Mouse (Mus musculus) neural tube, embryonic 11.5 days (tissue): ENCODE measurements around the gene Zcchc14. TPM values are rescaled to one million over a fixed set of nuclear protein-coding genes. Genes with fewer than 3 reads are reported as not detected.

Experiments
- ATAC-seq: fragments of 200-750 bp; cut with Nextera tagmentation; 2 replicates; pipeline ENCODE4 v1.8.0; 2017; ENCODE audit warnings: moderate number of reproducible peaks, mild to moderate bottlenecking, moderate TSS enrichment, moderate library complexity; ENCODE audit not compliant: insufficient read depth, low FRiP score, low TSS enrichment
- DNase-seq: peaks from one replicate; pipeline ENCODE4 v3.0.0-alpha.2; 2015; ENCODE audit warnings: low spot score
- H3K27ac ChIP-seq: fragments of 300-500 bp; sonication (generic); 2 replicates; pipeline ENCODE4 v1.5.1; 2014; ENCODE audit warnings: low read depth, mild to moderate bottlenecking, low read length
- H3K27me3 ChIP-seq: fragments of 300-500 bp; sonication (generic); 2 replicates; pipeline ENCODE4 v1.6.1; 2014; ENCODE audit warnings: mild to moderate bottlenecking, low read length, mixed read lengths; ENCODE audit not compliant: control insufficient read depth, insufficient read depth
- H3K36me3 ChIP-seq: fragments of 300-500 bp; sonication (generic); 2 replicates; pipeline ENCODE4 v1.6.1; 2014; ENCODE audit warnings: mild to moderate bottlenecking, low read length, moderate library complexity, mixed read lengths; ENCODE audit not compliant: control insufficient read depth, insufficient read depth
- H3K4me1 ChIP-seq: fragments of 300-500 bp; sonication (generic); 2 replicates; pipeline ENCODE4 v1.6.1; 2014; ENCODE audit warnings: low read length, mixed read lengths; ENCODE audit not compliant: control insufficient read depth, insufficient read depth
- H3K4me2 ChIP-seq: fragments of 300-500 bp; sonication (generic); 2 replicates; pipeline ENCODE4 v1.6.1; 2014; ENCODE audit warnings: low read depth, mild to moderate bottlenecking, moderate library complexity
- H3K4me3 ChIP-seq: fragments of 300-500 bp; sonication (generic); 2 replicates; pipeline ENCODE4 v1.5.1; 2014; ENCODE audit warnings: low read depth, low read length
- H3K9ac ChIP-seq: fragments of 300-500 bp; sonication (generic); 2 replicates; pipeline ENCODE4 v1.6.1; 2014; ENCODE audit warnings: mild to moderate bottlenecking, low read length
- H3K9me3 ChIP-seq: fragments of 300-500 bp; sonication (generic); 2 replicates; pipeline ENCODE4 v1.6.1; 2016; ENCODE audit warnings: low read length; ENCODE audit not compliant: control insufficient read depth
- WGBS: fragments of 180-500 bp; shearing (Covaris S2); extraction: QIAGEN DNeasy Blood & Tissue Kit; methylation state at CpG from one replicate; pipeline ENCODE4 v1.1.7; 2014; 5-methylcytosine and 5-hydroxymethylcytosine counted together
- polyA plus RNA-seq: library from polyadenylated mRNA; unstranded; fragments of >200 nt; fragmentation: Nextera tagmentation; extraction: Ambion mirVana; gene quantifications from 2 replicates; pipeline ENCODE4 v1.2.1, GENCODE M21; 2014

The Zcchc14 gene
- polyA plus RNA-seq, 1 experiment from 2014 or later: 23.3 TPM

DNA sequence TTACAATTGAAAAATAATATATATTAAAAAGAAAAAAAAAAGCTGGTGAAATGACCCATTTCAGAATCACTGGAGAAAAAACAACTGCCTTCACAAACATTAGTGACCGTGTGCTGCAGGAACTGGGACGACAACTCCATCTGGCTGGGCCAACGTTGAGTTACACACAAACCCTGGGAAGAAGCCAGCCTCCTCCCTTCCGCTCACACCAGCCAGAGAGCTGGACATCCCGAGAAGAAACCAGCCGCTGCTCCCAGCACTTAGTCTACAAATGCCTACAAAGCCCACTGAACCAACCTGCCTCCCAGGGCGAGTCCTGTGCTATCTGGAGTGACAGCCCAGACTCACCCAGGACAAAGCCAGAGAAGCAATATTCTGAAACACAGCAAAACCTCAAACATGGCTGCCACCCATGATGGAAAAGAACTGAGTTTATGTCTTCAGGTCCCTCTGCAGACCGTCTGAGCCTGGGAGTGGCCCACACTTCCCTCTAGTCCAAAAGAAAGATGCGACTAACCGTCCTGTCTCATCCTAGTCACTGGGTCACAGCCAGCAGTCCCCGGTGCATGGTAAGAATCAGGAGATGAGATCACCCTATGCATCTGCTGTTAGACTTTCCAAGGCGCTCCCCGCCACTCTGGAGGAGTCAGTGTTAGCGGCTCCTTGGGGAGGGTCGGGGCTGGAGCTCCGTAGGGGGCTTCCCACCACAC lies 90.9 kb downstream of the Zcchc14 start:
- Histone ChIP-seq H3K9me3 (no peaks in the 10 kb centered on the region), H3K4me3 (no peak overlapping the region), H3K27ac (no peak overlapping the region), H3K36me3 (peaks cover 2% of the 10 kb centered on the region), H3K4me1 (0 out of 2 replicates have a peak, but pooled peaks cover 5% of the 10 kb centered on the region), H3K4me2 (no peak overlapping the region), H3K27me3 (no peaks in the 10 kb centered on the region), H3K9ac (no peak overlapping the region)
- ATAC-seq: no peak
- 91% methylated on average over 16 of the region's 16 CpGs for WGBS
- no peak for DNase-seq

DNA sequence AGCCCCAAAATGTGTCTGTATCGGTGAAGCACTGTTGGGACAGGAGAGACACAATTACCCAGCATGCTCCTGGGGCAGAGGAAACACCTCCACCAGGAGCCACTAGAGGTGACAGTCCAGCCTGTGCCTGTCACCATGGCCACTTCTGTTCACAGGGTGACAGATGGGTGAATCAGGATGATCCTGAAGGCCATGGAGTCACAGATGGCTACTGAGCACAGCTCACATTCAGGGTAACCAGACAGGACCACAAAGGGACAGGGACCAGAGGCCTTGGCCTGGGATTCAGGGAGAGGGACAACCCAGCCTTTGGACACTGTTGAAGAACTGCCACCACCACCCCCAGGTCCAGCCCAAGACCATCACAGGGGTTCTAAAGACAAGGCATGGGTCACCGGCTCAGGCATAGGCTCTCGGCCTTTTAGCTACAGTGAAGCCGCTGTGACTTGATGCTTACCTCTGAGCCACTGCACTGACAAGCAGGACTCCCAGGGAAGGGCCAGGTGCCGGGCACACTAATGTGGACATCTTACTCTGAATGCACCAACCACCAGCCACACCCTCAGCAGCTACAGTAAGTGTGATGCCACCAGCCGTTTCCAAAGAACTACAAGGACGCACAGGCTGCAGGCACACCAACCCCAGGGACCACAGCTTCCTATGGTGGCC lies 92.1 kb downstream of the Zcchc14 start:
- H3K4me3 ChIP-seq: no peak overlapping the region
- no peaks in the 10 kb centered on the region for H3K9me3 ChIP-seq
- no peaks in the 10 kb centered on the region for H3K27me3 ChIP-seq
- H3K27ac ChIP-seq: no peak overlapping the region
- WGBS: 93% methylated on average over 7 of the region's 7 CpGs
- no peak for DNase-seq
- H3K9ac ChIP-seq: no peak overlapping the region
- H3K4me2 ChIP-seq: no peak overlapping the region
- no peaks in the 10 kb centered on the region; the same call in none of the 2 replicates for H3K36me3 ChIP-seq
- H3K4me1 ChIP-seq: 0 out of 2 replicates have a peak, but pooled peaks cover 5% of the 10 kb centered on the region
- no peak for ATAC-seq

DNA sequence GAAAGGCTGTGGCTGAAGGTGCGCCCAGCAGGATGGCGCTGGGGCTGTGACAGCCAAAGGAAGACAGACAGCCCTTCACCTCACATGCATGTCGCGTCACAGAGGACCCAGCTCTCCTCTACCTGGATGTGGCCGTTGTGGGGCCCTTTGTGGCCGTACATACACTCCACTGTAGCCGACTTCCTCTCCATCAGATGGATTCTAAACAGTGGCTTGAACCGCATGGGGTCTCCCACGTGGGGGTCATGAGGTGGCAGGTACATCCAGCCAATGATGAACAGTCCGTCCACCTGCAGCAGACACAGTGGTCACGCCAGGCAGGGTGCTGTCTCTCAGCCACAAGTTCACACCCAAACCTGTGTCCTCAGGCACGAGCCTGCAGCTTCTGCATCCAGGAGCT lies 92.9 kb downstream of the Zcchc14 start:
- Histone ChIP-seq H3K4me1 (0 out of 2 replicates have a peak, but pooled peaks cover 5% of the 10 kb centered on the region), H3K4me2 (no peak overlapping the region), H3K27ac (no peak overlapping the region), H3K9me3 (no peaks in the 10 kb centered on the region), H3K9ac (no peak overlapping the region), H3K4me3 (no peak overlapping the region), H3K27me3 (no peaks in the 10 kb centered on the region), H3K36me3 (no peaks in the 10 kb centered on the region; the same call in 1 of the 2 replicates)
- no peak for ATAC-seq
- 92% methylated on average over 12 of the region's 12 CpGs for WGBS
- no peak for DNase-seq

DNA sequence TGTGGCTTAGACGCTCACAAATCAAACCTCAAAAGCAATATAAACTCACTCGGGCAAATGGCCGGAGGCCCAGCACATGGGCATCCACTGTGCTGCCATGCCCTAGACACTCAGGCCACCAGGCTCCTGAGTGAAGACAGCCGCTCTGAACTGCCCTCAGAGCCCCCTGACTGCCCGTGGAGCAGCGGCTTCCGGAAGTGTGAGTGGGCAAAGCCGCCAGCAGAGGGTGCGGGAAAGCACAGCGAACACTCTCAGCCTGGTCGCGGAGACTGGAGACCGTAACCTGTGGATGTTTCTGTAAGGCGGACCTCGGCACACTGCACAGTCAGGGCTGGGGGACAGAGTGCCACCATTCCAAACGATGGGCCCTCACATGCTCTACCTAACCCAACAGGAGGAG lies 94.2 kb downstream of the Zcchc14 start:
- peaks cover 3% of the 10 kb centered on the region; the same call in 1 of the 2 replicates for H3K36me3 ChIP-seq
- DNase-seq (no peak), ATAC-seq (no peak)

DNA sequence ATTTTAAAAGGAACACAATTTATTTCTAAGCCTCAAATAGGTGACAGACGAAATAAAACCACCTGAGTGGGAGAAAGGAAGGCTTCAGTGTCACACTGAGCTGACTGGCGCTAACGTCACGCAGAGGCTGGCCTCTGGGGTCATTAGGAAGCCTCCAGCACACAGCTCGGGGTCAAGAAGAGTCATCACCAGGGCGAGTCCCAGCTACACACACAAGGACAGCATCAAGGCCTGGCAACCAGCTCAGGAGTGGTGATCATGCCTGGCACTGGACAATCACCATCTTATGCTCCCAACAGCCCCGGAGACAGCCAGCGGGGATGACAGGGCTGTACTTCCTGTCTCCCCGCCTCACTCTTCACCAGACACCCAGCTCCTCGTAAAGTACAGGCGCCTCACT lies 95.0 kb downstream of the Zcchc14 start:
- WGBS: 86% methylated on average over 11 of the region's 11 CpGs
- ATAC-seq: no peak
- peaks cover 5% of the 10 kb centered on the region; the same call in 1 of the 2 replicates for H3K36me3 ChIP-seq

More for the DNA sequence above, 94.2 kb downstream of the Zcchc14 start:
- Histone ChIP-seq H3K9ac (no peak overlapping the region), H3K4me3 (no peak overlapping the region), H3K4me2 (no peak overlapping the region), H3K27me3 (no peaks in the 10 kb centered on the region), H3K4me1 (0 out of 2 replicates have a peak, but pooled peaks cover 5% of the 10 kb centered on the region), H3K9me3 (no peaks in the 10 kb centered on the region), H3K27ac (no peak overlapping the region)
- WGBS: 92% methylated on average over 16 of the region's 16 CpGs

DNA sequence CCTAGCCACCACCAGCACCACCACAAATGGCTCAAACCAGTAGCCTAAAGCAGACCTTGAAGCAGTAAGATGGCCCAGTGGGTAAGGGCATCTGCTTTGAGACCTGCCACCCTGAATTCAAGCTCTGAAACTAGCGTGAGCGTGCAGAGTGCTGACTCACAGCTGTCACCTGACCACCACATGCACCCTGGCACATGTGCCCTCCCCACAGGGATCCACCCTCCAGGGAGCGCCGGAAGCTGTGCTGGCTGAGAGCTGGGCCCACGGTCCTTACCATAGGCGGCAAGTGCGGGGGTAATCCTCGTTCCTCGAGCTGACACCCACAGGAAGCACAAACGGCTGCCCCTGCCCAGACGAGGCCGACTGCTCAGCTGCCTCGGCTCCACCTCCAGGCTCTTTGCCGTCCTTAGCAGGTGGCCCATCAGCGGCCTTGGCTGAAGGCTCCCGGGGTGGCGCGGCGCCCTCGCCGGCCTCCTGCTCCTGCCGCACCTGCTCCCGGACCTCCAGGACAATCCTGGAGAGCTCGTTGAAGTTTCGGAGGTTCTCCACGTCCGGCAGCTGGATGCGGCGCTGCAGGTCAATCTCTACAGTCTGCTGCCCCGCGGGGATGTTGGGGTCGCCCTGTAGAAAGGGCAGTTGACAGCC lies 98.7 kb downstream of the Zcchc14 start:
- DNase-seq: no peak
- Histone ChIP-seq H3K4me1 (no peaks in the 10 kb centered on the region), H3K27me3 (no peaks in the 10 kb centered on the region), H3K36me3 (peaks cover 5% of the 10 kb centered on the region; the same call in 1 of the 2 replicates), H3K9me3 (no peaks in the 10 kb centered on the region), H3K9ac (no peak overlapping the region), H3K4me3 (no peak overlapping the region), H3K27ac (no peak overlapping the region), H3K4me2 (no peak overlapping the region)
- no peak for ATAC-seq
- 93% methylated on average over 32 of the region's 32 CpGs for WGBS

More for the DNA sequence above, 95.0 kb downstream of the Zcchc14 start:
- Histone ChIP-seq H3K4me1 (0 out of 2 replicates have a peak, but pooled peaks cover under 1% of the 10 kb centered on the region), H3K4me3 (no peak overlapping the region), H3K9ac (no peak overlapping the region), H3K9me3 (no peaks in the 10 kb centered on the region), H3K27ac (no peak overlapping the region), H3K4me2 (no peak overlapping the region), H3K27me3 (no peaks in the 10 kb centered on the region)
- no peak for DNase-seq

DNA sequence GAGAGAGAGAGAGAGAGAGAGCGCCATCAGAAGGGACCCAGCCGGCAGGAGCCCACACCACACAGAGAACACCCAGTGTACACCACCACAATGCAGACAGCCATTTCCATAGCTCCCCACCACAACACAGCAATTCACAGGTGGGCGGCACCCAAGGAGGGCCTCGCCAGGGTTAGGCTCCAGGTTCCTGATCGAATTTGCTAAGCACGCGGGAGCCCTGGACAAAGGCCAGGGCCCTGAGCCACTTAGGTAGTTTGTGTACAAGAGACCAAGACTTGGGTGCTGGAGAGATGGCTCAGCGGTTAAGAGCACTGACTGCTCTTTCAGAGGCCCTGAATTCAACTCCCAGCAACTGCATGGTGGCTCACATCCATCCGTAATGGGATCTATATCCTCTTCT lies 100.2 kb downstream of the Zcchc14 start:
- ATAC-seq (no peak), DNase-seq (no peak)
- Histone ChIP-seq H3K9me3 (no peaks in the 10 kb centered on the region), H3K27ac (no peak overlapping the region), H3K4me1 (no peaks in the 10 kb centered on the region), H3K9ac (no peak overlapping the region), H3K4me3 (no peak overlapping the region), H3K4me2 (no peak overlapping the region), H3K27me3 (no peaks in the 10 kb centered on the region), H3K36me3 (peaks cover 5% of the 10 kb centered on the region; the same call in 1 of the 2 replicates)
- 90% methylated on average over 9 of the region's 9 CpGs for WGBS

DNA sequence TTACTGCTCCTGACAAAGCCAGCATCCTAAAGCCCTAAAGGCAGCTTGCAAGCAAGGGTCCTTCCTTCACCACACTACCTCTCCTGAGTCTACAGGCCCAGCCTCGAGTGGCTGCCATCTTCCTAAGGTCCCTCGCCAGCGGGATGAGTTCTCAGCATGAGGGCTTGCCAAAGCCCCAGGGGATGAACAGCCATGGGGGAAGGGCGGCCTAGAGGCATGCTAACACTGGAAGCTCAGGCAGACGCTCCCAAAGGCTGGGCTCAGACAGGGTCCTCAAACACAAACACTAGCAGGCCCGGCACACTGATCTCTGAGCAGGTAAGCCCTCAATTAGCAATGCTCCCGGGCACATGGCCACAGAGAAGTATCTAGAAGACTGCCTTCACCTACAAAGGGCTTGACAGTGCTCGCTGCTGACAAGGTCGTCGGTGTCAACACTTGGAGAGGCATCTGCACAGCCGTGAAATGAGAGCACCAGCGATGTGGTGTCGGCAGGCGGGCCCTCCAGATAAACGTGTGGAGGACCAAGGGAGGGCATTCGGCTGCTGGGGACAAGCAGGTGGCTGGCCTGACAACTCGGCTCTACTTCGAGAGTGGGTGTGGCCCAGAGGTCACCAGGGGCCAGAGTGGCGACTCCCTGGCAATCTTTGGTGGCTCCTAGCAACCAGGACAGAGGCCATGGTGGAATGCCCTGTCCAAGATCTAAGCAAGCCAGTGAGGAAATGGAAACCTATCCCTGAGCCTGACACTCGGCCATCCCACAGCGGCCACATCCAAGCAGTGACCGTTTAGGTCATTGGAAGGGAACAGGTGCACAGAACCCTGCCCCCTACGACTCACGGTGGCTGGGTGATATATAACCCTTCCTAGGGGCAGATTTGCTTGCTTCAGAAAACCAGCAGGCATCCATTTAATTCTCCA lies 101.4 kb downstream of the Zcchc14 start:
- ATAC-seq: no peak
- 72% methylated on average over 24 of the region's 24 CpGs for WGBS
- Histone ChIP-seq H3K9me3 (no peaks in the 10 kb centered on the region), H3K9ac (no peak overlapping the region), H3K36me3 (peaks cover 5% of the 10 kb centered on the region; the same call in 1 of the 2 replicates), H3K4me3 (no peak overlapping the region), H3K27me3 (no peaks in the 10 kb centered on the region), H3K27ac (no peak overlapping the region), H3K4me1 (no peaks in the 10 kb centered on the region), H3K4me2 (no peak overlapping the region)
- no peak for DNase-seq
